Mouse (Mus musculus): ENCODE results near the gene Trim28. TPM values are rescaled to one million over a fixed set of nuclear protein-coding genes. Genes with fewer than 3 reads are reported as not detected.

Trim28 gene
- polyA plus RNA-seq, 2 experiments: 93.4 to 138 TPM

DNA sequence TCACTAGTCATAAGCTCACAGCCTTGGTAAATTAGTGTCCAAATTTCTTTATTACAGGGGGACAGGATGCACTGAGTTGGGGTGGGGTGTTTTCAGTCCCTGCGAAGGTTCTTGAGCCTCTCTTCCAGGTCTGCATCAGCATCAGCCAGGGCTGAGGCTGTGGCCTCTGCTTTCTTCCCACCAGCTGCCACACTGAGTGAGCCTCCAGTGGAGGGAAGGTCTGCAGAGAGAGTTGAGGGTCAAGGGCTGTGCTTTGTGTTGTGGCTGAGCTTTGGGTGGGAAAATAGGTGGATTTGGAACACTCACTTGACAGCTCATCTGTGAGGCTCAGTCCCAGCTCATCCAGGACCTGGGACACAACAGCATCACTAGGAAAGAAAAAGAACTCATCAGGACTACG is 33.1 kb downstream of the Trim28 start:
- Histone ChIP-seq H3K4me3 (ENCODE audit: insufficient read depth in 1 of 2, low read depth in 2 of 2, low read length in 2 of 2) (no peak overlapping the region), H3K36me3 (replicated peaks; ENCODE audit: control insufficient read depth, insufficient read depth, low read depth) (peaks cover 74% of the 10 kb centered on the region), H3K27ac (no peak overlapping the region), H3K9ac (replicated peaks) (no peak overlapping the region), H3K4me1 (replicated peaks; ENCODE audit: control insufficient read depth in 2 of 2, insufficient read depth in 2 of 2, low read length in 1 of 2) (peaks cover 11 to 20% of the 10 kb centered on the region in 2 experiments), H3K4me2 (ENCODE audit: low read depth) (no peak overlapping the region), H3K27me3 (ENCODE audit: control insufficient read depth, insufficient read depth, low read length) (no peaks in the 10 kb centered on the region), H3K9me3 (ENCODE audit: control insufficient read depth, low read length) (no peaks in the 10 kb centered on the region)
- no peak for ATAC-seq (ENCODE audit: insufficient read depth)
- DNase-seq (ENCODE audit: low read depth in 3 of 3, low spot score in 3 of 3): no peak
- no peak for TF ChIP-seq CTCF (IDR thresholded peaks at IDR 0.05; ENCODE audit: low read depth)
- TF ChIP-seq EP300 (IDR thresholded peaks at IDR 0.05; ENCODE audit: low read depth): no peak
- WGBS (ENCODE audit: insufficient replicate concordance): 68% methylated on average over 2 of the region's 2 CpGs

DNA sequence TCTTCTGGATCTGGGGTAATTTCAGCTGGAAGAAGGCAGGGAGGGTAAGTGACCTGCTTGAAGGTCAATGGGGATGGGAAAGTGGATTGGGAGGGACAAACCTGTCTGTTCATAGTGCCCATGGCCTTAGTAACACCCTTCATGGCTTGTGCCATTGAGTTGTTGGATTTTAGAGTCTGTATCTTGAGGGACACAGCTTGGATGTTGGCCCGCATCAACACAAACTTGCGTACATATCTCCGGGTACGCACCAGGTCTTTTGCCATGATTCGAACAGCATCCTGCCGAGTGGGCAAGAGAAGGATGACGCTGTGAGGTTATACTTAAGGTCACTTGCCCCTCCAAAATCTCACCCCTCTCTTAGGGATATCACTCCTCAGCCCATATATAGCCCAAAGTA is 33.6 kb downstream of the Trim28 start:
- 89% methylated on average over 7 of the region's 7 CpGs for WGBS (ENCODE audit: insufficient replicate concordance)
- ATAC-seq (ENCODE audit: insufficient read depth): no peak
- no peak for DNase-seq (ENCODE audit: low read depth in 3 of 3, low spot score in 3 of 3)
- H3K27ac ChIP-seq: no peak overlapping the region
- H3K4me3 ChIP-seq (ENCODE audit: insufficient read depth in 1 of 2, low read depth in 2 of 2, low read length in 2 of 2): no peak overlapping the region
- H3K4me2 ChIP-seq (ENCODE audit: low read depth): no peak overlapping the region
- H3K9me3 ChIP-seq (ENCODE audit: control insufficient read depth, low read length): no peaks in the 10 kb centered on the region
- H3K4me1 ChIP-seq (replicated peaks; ENCODE audit: control insufficient read depth in 2 of 2, insufficient read depth in 2 of 2, low read length in 1 of 2): peaks cover 11 to 20% of the 10 kb centered on the region in 2 experiments
- TF ChIP-seq EP300 (IDR thresholded peaks at IDR 0.05; ENCODE audit: low read depth) (no peak), CTCF (IDR thresholded peaks at IDR 0.05; ENCODE audit: low read depth) (no peak)
- peaks cover 69% of the 10 kb centered on the region for H3K36me3 ChIP-seq (replicated peaks; ENCODE audit: control insufficient read depth, insufficient read depth, low read depth)
- no peak overlapping the region for H3K9ac ChIP-seq (replicated peaks)
- H3K27me3 ChIP-seq (ENCODE audit: control insufficient read depth, insufficient read depth, low read length): no peaks in the 10 kb centered on the region

DNA sequence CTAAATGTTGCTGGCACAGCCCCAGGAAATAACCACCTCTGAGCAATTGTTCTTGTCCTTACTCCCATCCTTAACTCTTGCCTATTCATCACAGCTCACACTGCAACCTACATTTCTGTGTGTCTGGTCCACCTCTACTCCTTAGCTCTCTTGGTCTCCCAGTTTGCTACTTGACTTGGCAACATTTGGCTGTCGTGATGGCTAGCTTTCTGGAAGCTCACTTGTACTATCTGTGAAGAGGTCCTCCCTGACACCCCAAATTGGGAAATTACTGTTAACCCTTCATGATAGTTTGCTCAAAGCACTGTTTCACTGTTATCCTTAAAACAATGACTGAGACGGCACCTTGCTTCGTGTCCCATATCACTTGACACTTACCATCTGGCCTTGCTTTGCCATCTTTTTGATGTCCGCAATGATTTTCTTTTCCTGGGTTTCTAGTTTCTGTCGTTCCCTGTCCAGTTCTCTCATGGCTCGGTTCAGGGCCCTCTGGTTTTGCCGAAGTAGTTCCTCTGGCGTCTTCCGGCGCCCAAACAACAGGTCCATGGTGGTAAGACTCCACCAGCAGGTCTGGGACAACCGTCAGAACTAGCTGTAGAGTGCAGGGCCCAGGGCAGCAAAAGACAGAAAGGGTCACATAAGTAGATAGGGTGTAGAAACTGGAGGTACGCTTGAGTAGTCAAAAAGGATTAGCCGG is 34.7 kb downstream of the Trim28 start:
- 38% methylated on average over 13 of the region's 13 CpGs for WGBS (ENCODE audit: insufficient replicate concordance)
- DNase-seq (ENCODE audit: low read depth in 3 of 3, low spot score in 3 of 3) (no peak), ATAC-seq (ENCODE audit: insufficient read depth) (no peak)
- Histone ChIP-seq H3K36me3 (replicated peaks; ENCODE audit: control insufficient read depth, insufficient read depth, low read depth) (peaks cover 58% of the 10 kb centered on the region), H3K9ac (replicated peaks) (peak overlapping the region; percentile 92), H3K27ac (peak overlapping the region; percentile 87), H3K4me3 (ENCODE audit: insufficient read depth in 1 of 2, low read depth in 2 of 2, low read length in 2 of 2) (peak overlapping the region; percentile 80 to 89), H3K4me2 (ENCODE audit: low read depth) (peak overlapping the region; percentile 85), H3K27me3 (ENCODE audit: control insufficient read depth, insufficient read depth, low read length) (no peaks in the 10 kb centered on the region), H3K4me1 (replicated peaks; ENCODE audit: control insufficient read depth in 2 of 2, insufficient read depth in 2 of 2, low read length in 1 of 2) (peaks cover 12 to 21% of the 10 kb centered on the region in 2 experiments), H3K9me3 (ENCODE audit: control insufficient read depth, low read length) (no peaks in the 10 kb centered on the region)
- TF ChIP-seq CTCF (IDR thresholded peaks at IDR 0.05; ENCODE audit: low read depth) (no peak), EP300 (IDR thresholded peaks at IDR 0.05; ENCODE audit: low read depth) (no peak)

DNA sequence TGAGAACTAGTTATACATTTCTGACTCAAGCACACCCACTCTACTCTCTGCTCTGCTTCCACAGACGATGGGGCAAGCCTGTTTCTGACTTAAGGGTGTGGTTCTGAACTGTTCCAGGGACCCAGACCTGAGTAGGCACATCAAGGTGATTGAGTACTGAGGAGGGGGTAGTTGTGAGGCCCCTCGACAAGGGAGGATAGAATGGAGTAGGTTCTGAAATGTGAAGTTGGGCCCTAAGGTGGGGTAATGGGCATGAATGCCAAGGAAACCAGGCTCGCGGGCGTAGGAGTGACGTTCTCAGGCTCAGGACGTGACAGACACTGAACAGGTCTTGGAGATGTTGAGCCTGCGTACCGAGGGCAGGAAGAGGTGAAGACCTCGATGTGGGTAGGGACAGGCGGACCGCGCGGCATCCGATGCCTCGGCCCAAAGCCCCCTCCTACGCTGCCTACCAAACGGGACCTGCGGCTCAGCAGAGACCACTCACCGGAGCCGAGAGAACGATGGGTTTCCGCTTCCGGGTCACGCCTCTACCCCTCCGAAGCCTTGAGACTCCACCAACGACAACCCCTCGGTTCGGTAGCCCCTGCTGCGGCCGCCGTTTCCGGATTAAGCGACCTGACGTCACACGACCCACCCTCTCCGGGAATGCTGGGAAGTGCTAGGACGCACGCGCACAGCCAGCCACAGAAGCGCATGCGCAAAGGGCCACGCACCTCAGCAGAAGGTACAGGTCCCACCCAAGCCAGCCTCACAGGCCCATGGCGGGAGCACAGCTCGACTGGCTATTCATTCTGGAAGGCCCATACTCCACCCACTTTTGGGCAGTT is 35.4 kb downstream of the Trim28 start, which contains the start of gene Chmp2a:
Gene Chmp2a (minus strand): TSS at position 660 of the 830 bp plus-strand sequence.
- TF ChIP-seq EP300 (IDR thresholded peaks at IDR 0.05; ENCODE audit: low read depth): no peak
- TF ChIP-seq CTCF (IDR thresholded peaks at IDR 0.05; ENCODE audit: low read depth): no peak
- WGBS (ENCODE audit: insufficient replicate concordance): under 1% methylated on average over 45 of the region's 45 CpGs
- peak; percentile 90 to 93 (median 92) for DNase-seq (ENCODE audit: low read depth in 3 of 3, low spot score in 3 of 3)
- Histone ChIP-seq H3K4me2 (ENCODE audit: low read depth) (peak within 1 kb of the TSS; percentile 85), H3K9me3 (ENCODE audit: control insufficient read depth, low read length) (no peaks in the 10 kb centered on the region), H3K36me3 (replicated peaks; ENCODE audit: control insufficient read depth, insufficient read depth, low read depth) (peaks cover 51% of the 10 kb centered on the region), H3K27ac (peak within 1 kb of the TSS; percentile 87), H3K4me3 (ENCODE audit: insufficient read depth in 1 of 2, low read depth in 2 of 2, low read length in 2 of 2) (peak within 1 kb of the TSS; percentile 80 to 89), H3K27me3 (ENCODE audit: control insufficient read depth, insufficient read depth, low read length) (no peaks in the 10 kb centered on the region), H3K9ac (replicated peaks) (peak within 1 kb of the TSS; percentile 92), H3K4me1 (replicated peaks; ENCODE audit: control insufficient read depth in 2 of 2, insufficient read depth in 2 of 2, low read length in 1 of 2) (peaks cover 17 to 28% of the 10 kb centered on the region in 2 experiments)
- ATAC-seq (ENCODE audit: insufficient read depth): peak; percentile 65

All from liver, embryonic 14.5 days (tissue).